Mouse (Mus musculus): Measurements from ENCODE around the gene Tubb3.

The Tubb3 gene

DNA sequence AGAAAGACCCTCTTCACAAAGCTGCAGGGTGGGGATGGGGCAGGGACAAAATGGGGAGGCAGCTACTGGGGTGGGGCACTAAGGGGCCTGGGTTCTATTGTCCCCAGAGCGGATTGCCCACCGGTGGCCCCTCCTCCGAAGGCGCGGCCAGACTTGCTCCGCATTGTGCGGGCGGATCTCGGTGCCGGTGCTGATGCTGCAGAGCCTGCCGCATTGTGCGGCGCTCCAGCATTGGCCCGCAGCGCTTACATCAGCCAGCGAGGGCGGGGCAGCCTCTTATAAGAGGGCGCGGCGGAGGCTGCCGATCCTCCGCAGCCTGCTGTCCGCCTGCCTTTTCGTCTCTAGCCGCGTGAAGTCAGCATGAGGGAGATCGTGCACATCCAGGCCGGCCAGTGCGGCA is at the start of gene Tubb3:
Gene Tubb3 (plus strand): TSS at position 179 of the 400 bp plus-strand sequence.
- DNase-seq: peak; percentile 96 to 97

DNA sequence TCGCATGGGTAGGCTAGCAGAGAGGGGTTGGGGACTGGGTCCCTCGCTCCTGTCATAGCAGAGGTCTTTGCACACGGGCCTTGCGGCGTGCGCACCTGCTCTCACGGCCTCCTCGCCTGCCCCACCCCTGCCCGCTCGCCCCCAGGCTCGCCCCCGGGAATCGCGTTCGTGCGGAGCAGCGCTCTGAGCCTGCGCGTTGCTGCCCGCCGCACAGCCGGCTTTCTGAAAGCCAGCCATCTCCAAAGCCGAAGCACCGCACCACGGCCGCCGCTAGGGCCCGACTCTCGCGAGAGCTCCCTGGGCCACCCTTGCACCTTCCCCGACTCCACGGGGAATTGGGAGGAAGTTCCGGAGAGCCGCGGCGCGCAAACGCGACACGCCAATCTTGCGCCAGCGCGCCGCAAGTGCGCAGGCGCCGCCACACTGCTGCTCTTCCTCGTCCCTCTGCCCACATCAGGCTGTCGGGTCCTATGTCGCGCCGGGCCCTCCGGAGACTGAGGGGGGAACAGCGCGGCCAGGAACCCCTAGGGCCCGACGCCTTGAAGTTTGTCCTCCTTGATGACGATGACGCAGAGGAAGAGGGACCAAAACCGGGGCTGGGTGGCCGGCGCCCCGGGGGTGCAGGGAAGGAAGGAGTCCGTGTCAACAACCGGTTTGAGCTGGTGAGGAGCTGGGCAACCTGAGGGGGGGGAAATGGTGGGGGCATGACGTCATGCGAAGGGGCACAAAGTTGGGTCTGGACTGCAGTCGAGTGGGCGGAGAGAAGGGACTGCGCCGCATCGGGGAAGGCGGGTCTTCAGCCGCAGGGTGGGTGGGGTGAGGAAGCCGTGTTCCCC is 37.6 kb upstream of the Tubb3 start, which contains the start of gene Tcf25:
Gene Tcf25 (plus strand): TSS at position 351 of the 836 bp plus-strand sequence.
- DNase-seq: peak; percentile 98

DNA sequence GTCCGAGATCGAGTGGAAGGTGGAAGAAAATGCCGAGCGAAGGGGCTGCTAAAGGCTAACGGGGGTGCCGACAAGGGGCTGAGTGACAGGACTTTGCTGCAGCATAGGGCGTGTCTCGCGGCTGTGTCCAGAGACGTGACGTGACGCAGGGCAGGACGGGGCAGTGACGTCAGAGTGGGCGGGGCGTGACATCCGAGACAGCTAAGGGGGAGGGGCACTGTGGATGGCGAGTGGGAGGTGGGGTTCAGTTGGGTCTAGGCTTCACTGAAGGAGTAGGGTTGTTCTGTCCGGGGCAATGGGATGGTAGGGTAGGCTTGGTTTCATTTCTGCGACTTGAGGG is 37.0 kb upstream of the Tubb3 start:
- DNase-seq: peak; percentile 92 to 97

DNA sequence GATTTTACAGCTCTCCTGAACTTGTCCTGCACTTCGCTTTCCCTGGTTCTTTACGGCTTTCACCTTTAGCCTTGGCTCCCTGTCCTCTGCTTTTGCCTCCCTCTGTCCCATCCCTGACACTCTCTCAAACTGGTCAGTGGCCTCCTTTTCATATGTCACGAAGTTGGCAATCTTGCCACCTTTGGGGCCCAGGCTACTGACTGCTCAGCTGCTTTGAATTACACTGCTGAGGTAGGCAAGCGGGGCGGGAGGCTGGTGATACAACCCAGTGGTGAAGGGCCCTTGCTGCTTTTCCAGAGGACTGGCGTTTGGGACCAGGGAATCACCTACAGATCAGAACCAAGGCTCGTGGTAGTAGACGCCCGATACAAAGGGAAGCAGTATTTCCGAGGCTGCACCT is 35.5 kb upstream of the Tubb3 start:
- no peak for DNase-seq

DNA sequence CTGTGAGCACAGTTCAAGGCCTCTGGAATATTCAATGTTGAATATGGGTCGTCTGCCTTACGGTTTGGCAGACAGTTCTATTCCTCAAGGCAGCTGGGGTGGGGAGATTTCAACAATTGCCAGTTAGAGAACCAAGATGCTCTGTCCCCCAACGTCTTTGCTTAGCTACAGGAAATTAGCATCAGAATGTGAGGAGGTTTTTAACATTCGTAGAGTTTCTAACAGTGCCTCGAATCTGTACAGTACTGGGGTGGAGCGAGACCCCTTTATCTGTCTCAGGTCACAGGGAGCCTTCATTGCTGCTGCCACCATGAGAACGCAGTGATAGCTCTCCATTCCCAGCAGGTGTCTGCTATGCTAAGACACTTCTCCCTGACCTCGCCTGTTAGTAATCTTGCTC is 35.1 kb upstream of the Tubb3 start:
- DNase-seq: no peak

DNA sequence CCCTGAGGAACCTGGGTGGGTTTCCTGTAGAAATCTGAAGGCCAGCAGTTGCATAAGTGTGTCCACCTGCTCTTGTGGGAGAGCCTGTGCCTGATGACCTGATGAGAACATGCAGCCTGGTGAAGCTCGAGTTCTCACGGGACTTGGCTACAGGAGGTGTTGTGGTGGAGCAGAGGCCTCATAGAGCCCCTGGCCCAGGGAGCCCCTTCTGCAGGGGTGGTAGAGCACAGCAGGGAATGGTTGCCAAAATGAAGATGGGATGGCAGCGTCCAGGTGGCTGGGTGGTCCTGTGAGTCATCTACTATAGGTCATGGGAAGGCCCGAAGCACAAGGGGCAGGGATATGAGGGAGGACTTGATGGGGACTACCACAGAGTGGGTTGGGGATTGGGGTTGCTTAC is 29.5 kb upstream of the Tubb3 start:
- no peak for DNase-seq

DNA sequence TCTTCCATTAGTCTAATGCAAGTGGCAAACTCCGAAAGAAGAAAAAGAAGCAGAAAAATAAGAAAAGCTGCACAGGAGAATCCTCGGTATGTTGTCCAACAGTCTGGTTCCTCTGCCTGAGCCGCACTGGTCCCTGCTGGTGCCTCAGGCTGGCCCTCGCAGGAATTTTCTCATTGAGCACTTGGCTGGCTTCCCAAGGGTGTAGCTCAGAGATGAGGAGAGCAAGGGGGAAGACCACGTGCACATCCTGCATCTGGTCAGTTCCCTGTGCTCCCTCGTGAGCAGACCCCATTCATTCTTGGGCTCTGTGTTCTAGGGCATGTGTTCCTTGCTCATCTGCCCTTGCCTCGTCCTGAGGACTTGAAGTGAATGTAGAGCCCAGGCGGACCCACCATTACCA is 28.7 kb upstream of the Tubb3 start:
- DNase-seq: no peak

DNA sequence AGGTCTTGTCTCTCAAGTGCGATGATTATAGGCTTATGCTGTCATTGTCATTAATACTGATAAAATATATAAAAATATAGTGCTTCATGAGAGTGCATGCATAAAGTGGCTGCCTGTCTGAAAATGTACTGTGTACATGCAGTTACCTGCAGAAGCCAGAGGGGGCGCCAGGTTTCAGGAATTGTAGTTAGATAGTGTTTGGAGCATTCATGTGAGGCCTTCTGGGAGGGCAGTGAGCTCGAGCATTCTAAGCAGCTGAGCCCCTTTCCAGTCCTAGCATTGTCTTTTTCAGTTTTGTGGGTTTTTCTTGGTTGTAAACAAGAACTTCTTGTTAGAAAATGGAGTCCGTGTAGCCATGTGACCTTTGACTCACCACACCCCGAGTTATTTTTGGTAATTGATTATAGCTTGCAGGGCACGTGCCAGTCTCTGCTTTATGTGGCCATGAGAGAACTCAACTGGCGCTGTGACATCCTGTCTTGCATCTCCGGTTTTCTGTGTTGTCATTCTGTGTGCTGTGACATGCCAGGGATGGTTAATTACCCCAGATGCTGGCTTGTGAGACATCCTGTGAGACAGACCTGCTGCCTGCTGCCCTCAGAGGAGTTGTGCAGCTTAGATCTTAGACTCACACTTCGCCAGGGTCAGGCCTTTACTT is 26.2 kb upstream of the Tubb3 start:
- DNase-seq: peak in 1 of 2 experiments; percentile 56

DNA sequence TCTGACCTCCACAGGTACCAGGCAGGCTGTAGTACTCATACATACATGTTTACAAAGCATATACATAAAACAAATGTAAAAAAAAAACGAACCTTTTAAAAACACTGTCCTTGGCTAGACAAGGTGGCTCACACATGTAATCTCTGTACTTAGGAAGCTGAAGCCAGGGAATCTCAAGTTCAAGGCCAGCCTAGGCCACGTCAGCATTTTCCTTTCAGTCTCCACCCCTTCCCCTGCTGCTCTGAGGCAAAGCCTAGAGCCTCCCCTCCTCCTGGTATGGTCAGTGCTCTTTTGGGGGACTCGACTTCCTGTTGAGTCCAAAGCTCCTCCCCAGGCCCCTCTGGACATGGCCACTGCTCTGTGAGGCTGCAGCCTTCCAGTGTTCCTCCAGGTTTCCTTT is 24.2 kb upstream of the Tubb3 start:
- no peak for DNase-seq

DNA sequence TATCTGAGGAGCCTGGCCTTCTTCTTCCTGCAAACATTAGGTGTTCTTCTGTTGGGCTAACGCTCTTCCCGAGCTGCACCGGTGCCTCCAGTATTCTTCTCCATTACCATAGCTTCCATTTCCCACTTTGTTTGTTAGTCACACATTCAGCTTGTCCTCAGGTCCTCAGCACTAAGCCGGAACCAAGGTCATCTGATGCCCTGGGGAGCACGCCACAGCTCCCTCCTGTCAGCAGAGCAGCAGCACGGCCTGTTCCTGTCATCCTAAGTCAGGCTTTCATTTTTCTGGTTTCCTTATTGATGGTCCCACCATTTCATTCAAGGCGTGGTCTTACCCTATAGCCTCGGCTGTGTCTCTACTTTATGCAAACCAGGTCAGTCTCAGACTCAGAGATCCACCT is 23.4 kb upstream of the Tubb3 start:
- DNase-seq: no peak

DNA sequence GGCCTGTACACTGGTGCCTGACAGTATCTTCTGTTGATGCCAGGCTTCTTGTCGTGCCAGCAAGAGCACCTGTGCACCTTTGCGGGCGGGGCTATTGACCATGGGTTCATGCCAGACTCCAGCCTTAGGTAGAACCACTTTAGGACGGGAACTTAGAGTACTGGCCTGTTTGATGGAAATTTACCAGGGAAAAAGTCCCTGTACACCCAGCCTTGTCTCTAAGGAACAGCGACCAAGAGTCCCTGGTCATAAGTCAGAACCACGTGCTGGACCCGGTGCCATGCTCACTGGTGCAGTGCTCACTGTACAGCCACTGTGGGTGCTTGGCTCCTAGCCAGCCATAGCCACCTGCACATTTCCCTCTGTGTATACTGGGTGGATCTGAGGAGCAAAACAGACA is 22.2 kb upstream of the Tubb3 start:
- DNase-seq: peak; percentile 71 to 81

DNA sequence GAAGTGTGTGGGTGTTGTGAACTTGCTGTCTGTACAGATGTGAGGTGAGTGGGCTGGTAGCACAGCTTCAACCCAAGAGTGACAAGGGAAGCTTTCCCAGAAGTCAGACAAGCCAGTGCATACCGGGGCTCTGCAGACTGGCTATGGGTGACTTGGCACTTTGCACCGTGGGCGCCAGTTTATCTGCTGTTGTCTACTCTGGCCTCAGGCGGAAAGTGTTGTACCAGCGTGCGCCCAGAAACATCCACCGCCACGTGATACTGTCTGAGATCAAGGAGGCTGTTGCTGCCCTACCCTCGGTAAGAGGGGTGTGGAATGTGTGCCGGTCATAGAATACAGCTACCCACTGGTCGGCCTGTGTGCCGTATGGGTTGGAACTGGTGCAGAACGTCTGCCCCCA is 12.9 kb upstream of the Tubb3 start:
- DNase-seq: no peak

DNA sequence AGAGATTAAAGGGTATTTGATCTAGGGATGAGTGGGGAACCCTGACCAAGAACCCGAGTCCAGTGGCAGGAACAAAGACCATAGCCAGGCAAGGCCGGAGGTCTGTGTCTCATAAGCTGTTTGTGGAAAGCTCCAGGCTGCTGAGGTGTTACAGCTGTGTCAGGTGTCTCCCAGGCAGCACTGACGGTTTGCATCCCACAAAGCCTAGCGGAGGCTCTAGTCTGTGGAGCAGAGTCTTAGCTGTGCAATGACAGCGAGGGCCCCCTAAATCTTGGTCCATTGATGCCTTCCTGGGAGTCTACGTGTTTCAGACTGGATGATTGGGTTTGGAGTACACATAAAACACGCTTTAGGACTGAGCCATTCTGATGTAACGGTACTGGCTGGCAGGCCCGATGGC is 9.3 kb upstream of the Tubb3 start:
- no peak for DNase-seq

DNA sequence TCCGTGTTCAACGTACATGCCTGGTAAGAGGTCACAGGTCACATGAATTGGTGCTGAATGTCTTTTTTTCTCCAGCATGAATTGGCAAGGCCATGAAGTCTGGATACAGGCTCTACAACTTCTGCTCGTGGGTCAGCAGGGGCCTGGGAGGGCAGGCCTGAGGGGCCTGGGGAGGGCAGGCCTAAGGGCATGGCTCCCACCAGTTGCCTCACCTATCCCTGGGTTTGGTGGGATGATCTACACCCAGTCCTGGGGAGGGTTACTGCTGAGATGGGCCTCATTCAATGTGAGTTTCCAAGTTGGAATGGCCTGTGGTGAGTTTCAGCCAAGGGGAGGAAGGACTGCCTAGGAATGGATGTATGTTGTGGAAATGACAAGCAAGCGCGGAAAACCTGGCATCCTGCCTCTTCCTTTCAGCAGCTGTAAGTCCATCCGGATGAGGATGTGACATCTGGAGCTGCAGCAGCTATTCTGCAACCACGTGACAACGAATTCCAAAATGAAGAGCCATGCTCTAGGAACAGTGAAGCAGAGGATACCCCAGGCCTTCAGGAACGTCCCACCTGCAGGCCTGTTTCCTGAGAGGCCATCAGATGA is 8.4 kb upstream of the Tubb3 start:
- DNase-seq: no peak

DNA sequence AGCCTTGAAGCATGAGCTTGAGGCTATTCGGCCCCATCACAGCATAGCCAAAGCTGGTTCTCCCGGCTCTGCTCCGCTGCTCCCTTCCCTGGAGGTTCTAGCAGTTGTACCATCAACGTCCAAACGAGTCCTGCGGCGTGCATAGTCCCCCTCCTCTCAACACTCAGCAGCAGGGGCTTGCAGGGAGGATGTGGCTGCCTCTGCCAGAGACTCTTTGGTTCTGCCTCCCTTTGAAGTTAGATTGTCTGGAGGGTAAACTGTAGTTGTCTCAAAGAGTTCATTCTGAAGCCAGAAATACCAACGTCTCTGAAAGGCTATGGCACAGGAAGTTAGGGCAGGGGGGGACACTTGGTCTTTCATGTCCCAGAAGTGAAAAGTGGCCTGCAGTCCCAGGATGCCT is 6.7 kb upstream of the Tubb3 start:
- DNase-seq: no peak

DNA sequence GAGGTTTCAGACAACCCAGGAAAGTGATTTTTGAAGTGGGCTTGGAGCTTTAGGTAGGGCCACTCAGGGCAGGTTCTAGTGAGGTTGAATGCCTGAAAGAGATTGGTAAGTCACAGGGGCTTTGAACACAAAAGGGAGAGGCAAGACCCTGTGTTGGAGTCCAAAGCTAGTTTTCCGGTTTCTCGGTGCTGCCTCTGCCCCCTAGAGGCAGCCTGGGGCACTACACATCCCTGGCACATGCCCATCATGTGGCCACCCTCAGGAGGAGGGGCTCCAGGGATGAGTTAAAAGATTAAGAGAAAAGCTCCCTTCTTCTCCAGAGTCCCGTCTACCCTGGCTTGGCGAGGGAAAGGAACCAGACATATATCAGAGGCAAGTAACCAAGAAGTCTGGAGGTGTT is 4.4 kb upstream of the Tubb3 start, which contains the start of gene Mc1r:
Gene Mc1r (plus strand): TSS at position 322 of the 400 bp plus-strand sequence.
- peak; percentile 80 to 85 for DNase-seq

DNA sequence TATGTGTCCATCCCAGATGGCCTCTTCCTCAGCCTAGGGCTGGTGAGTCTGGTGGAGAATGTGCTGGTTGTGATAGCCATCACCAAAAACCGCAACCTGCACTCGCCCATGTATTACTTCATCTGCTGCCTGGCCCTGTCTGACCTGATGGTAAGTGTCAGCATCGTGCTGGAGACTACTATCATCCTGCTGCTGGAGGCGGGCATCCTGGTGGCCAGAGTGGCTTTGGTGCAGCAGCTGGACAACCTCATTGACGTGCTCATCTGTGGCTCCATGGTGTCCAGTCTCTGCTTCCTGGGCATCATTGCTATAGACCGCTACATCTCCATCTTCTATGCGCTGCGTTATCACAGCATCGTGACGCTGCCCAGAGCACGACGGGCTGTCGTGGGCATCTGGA is 3.6 kb upstream of the Tubb3 start:
- no peak for DNase-seq

DNA sequence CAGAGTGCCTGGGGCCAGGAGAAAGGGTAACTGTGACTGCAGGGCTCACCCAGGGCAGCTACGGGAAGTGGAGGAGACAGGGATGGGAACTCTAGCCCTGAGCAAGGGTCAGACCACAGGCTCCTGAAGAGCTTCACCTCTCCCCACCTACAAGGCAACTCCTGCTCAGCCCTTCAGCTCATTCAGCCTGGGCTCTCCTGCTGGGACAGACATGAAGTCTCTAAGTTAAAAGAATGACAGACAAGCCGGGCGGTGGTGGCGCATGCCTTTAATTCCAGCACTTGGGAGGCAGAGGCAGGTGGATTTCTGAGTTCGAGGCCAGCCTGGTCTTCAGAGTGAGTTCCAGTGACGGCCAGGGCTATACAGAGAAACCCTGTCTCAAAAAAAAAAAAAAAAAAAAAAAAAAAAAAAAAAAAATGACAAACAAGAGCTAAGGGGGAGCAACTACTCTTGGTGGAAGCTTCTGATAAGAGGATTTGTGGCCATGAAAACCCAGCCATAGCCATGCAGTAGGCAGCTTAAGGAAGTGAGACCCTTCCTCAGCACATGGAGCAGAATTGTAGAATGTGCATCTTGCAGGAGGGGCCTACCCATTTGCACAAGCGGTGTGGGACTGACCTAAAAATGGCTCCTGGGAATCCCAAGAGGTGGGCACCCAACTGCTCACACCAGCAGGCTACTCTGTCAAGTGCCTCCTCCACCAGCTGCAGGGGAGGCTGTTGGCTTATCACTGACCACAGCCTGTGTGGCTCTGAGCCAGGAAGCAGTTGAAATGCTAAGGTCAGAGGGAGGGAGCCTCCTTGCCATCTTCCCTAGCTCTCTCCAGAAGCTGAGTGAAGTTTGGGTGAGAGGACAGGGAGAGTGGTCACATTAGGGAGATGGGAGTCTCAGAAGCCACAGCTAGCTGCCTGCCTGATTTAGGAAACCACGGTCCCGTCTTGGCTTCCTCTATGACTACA is 2.4 kb upstream of the Tubb3 start:
- no peak for DNase-seq

DNA sequence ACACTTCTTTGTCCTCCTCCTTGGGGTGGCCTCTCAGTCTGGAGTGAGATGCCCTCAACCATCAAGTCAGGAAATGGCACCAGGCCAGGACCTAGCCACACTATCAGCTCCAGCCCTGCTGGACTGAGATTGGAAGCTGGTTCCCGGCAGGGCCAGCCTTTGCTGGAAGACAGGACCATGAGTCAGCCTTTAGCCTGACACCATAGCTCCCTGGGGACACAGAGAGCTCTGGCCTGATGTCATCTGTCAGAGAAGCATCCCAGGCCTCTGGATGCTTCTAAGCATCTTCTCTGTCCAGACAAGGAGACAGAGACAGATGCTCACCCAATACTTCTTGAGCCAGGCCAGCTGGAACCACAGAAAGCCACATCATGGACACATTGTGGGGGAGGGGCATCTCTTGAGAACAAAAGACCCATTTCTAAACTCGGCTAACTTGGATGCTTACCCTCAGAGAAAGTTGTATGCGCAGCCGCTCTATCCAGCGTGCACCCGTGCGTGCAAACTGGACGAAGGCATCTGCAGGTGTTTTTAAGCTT is 1.1 kb upstream of the Tubb3 start:
- DNase-seq: peak; percentile 53 to 68

DNA sequence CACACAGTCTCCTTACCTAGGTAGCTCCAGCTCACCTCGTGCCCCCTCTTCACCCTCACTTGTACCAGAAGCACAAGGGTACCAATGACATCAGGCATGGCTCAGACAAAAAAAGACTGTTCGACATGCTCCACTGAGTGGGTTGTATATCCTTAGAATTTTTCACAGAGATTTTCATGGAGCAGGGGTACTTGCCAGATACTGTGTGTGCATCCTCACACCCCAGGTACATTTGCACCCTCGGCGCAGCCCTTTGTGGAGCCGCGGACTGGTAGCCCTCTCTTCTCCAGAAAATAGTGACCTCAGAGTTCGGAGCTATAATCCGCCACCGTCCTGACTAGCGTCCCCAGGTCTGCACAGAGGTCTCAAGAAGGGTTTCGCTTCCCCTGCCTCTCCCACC is 436 bp upstream of the Tubb3 start:
- DNase-seq: peak in 1 of 2 experiments; percentile 57

DNA sequence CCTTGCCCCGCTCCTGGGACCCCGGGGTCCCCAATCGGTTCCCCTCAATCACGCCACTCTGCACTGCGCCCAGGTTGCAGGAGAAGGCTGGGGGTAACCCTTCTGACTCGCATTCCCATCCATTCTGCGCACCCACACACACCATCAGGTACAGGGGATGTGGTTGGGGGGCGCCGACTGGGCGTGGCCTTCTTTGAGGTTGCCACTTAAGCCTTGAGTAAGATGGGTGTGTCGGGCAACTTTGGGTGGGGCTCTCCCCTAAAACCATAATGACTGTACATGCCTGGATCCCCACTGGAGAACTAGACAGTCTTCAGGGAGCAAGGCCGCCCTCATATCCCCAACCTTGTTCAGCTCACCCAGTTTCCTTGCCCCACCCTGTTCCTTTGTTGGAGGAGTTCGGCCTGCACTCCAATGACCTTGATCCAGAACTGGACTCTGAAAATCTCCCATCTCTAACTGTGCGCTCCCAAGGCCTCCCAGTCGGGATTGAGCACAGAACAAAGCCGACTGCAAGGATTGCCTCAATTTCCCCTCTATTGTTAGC is 630 bp downstream of the Tubb3 start:
- DNase-seq: no peak

DNA sequence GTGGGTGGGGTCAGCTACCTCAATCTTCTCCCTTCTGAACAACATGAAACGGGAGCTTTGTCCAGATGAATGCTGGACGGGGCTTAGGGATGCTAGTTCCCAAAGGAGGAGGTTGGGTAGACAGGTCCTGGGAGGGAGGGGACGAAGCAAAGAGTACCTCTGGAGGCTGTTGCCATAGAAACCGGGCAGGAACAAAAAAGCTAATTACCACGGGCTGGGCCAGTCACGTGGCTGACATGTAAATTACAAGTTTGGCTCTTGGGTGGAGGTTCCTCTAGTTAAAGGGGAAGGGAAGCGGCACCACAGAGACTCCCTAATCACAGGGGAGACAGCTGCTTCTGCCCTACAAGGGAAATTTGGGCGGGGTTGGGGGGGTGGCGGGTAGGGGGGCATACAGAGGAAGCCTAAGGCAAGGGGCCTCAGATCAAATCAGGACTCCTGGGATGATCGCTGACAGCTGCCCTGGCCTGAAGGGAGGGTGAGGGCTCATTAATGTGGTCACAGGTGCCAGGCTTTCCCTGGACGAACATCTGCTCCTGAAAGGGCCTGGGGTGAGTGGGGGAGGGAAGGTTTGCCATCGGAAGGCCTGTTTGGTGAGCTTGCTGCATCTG is 1.4 kb downstream of the Tubb3 start:
- DNase-seq: peak; percentile 57 to 60
